Mouse (Mus musculus) c-Kit-positive CD71-positive TER-119-positive erythroid progenitor cells, embryonic 14.5 days (primary cell): ENCODE measurements at regions not wholly inside any gene's neighbourhood (a gene's known extent, or its start where the extent isn't known, plus 50 kb on each side); places are given as distances from the start of the nearest gene placed in this dataset.

Experiments used
- DNase-seq: peaks from one replicate; pipeline ENCODE4 v3.0.0-alpha.2; 2013; ENCODE audit warnings: low spot score

DNA sequence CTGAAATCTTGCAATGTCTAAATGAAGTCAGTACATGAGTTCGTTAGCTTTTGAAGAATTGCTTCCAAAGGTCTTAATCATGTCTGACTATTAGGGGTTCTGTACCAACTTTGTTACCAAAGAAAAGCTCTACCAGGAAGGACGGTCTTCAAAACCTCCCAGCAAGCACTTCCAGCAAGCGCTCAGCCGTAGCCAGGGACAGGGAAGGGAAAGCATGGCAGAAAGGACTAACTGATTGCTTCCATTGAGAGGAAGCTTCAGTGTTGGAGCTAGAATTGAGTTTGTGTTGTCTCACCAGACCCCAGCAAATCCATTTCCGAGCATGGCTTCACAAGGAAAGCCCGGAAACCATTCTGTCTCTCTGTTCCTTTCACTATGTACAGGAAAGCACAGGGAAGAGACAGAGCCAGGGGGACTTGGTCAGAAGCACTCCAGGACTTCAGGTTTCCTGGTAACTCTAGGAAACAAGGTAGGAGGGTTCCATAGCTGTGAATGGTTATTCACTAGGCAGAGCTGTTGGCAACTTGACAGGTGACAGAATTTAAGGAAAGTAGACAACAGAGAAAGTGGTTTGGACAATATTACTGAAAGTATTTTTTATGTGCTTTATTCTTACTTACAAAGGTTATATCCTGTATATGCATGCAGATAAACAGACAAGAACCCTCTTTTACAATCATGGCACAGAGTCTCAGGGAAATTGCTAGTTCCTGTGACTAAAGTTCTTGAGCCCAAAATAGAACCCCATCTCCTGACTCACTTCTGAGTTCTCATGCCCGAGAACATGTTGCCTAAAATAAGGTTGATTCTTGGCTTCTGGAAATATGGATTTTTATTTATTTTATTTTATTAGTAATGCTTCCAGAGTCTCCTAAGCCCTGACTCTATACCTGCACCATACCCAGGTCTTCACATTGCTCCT, 151.5 kb upstream of the Dnajc19 start:
- no peak for DNase-seq

DNA sequence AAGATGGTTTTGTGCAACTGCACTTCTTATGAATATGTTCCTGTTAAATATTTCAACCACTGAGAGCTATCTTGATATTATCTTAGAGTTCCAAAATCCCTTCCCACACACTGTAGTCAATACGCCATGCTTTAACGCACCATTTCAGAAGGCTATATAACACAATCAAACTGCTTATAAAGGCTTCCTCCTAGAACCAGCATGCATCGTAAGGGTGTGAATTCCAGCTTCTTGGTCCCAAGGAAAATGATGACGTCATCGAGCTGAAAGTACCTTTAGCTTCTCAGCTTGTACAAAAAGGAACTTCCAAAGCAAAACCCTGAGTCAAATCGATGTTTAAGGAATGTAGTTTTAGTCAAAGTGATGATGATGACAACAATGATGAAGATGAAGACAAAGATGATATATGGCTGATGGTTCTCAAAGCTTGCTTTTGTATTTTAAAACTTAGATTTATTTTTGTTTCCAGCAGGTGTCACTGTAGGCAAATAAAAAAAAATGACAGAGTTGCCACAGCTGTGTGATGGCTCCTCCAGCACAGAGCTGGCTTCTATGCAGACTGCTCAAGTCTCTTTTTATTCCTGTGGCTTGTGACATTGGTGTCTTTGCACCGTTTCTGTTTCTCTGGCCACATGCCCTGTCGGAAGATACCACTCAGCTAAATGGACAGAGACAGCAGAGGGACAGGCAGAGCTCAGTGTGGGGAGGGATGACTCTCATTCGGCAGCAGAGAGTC, 150.6 kb upstream of the Dnajc19 start:
- no peak for DNase-seq

DNA sequence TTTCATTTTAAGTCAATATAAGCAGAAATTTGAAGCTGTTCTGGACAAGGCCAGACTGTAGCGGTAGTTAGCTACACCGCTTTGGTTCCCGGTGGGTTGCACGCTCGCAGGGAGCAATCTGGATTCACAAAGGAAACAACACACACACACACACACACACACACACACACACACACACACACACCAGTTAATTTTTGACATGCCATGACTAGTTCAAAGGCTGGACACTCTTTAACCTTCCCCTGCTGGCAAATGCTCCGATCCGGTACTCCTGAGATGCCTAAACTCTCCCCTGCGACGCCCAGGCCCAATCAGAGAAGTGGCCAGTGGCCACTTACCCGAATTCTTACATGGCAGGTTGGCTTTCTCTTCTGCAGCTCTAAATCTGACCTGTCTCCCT, 141.2 kb upstream of the Dnajc19 start:
- no peak for DNase-seq

DNA sequence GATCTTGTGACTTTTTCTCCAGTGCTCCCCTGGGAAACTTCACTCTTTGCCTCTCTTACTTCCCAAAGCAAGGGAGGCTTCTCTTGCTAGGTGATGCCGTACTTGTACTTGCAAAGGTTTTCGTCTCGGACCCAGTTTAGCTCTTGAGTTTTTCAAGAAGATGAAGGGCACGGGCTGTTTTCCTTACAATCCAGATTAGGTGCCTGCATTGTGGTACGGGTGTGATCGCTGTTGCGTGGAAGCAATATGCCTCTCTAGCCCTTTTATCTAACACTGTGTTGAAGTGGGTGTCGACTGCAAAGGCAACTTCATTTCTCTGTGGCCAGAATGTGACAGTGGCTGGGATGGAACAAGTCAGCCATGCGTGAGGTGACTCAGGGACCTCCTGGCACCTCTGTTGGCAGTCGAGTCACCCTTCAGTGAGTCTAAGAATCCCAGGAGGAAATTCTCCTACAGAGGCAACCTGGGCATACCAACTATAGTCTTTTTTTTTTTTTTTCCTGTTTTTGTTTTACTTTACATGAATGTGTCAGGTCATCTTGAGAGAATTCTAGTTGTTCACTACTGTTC, 138.7 kb upstream of the Dnajc19 start:
- no peak for DNase-seq

DNA sequence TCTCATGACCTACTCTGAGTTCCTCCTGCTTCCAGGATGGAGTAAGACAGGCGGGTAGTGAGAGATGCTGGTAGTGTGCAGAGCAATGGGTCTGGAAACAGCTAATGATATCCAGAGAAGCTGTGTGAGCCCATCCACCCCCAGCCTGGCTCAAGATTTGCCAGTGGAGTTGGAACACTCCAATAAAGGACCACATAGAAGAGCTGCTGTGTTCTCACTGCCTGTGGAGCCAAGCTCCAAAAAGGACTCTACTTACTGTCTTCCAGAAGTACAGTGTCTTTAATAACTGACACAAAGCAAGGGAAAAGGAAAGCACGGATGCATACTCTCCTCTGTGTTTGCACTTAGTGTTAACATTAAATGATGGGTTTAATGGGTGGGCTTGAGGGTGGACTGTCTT, 138.0 kb upstream of the Dnajc19 start:
- no peak for DNase-seq

DNA sequence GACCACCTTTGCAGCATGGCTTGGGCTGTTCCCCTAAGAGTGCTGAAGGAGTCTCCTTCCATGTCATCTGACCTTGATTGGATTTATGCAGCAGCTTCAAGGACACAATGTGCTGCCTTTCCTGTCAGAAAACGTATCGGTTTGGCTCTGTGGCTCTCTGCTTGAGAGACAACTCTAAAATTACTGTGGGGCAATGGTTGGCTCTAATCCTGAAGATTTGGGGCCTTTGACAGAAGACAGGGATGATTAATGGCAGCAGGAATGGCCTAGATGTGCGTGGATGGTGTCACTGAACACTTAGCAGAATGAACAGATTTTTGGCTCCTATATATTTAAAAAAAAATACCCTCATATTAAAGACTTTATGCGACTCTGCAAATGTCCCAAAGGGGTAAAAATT, 136.8 kb upstream of the Dnajc19 start:
- no peak for DNase-seq

DNA sequence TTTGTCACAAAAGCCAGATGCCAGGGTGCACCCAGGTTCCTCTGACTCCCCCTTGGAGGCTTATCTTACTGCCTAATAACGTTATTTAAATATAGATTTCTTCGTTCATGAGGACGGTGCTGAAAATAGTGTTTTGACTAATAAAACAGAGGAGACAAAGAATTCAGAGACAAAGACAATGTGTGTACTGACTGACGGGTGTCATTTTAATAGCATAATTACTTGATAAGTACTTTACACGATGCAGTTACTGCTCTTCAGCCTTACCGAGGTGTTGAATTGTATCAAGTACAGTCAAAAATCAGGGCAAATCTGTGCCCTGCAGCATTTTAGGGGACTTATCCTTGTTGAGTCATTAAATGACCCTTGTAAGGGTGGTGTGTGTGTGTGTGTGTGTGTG, 133.1 kb upstream of the Dnajc19 start:
- DNase-seq: no peak

DNA sequence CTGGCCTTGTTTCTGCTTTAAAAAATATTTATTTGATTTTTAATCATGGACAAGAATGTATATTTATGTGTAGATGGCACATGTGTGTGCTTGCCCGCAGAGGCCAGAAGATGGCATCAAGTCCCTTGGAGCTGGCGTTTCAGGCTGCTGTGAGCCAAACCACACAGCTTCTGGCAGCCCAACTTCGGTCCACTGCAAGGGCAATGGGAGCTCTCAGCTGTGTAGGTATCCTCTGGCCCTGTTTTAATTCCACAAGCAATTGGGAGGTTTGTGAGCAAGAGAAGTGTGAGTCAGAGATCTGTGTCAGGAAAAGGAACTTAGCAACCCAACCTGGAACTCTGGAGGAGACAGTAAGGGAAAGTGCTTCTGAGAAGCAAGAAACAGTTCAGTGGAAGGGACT, 125.3 kb upstream of the Dnajc19 start:
- DNase-seq: no peak

DNA sequence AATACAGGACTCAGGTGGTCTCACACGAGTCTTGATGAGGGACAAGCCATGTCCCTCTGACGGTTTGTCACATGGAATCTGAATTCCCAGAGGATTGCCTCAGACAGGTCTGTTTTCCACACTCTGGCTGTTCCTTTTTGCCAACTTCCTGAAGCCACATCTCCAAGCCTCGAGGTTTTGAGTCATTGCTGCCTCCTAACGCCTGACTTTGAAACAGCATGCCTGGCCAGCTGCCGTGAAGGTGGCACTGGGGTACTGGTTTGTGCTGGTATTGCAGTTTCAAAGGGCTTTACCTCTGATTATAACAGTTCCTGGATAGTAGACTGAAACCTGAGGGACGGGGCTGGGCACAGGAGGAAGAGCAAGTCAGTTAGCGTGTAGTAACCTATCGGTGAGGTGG, 117.1 kb upstream of the Dnajc19 start:
- DNase-seq: no peak

DNA sequence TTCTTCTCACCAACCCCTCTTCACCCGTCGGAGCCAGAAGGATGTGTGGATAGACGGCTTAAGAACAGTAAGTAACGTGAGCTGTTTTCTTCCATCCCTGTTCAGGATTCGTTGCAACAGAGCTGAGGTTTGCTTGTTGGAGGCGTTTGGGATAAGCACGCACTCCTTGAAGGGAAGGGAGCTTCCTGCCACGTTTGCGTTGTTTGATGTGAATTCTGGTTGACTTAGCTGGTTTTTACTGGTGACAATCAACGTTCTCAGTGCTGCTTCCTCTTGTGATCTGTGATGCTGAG, 116.0 kb upstream of the Dnajc19 start:
- no peak for DNase-seq

DNA sequence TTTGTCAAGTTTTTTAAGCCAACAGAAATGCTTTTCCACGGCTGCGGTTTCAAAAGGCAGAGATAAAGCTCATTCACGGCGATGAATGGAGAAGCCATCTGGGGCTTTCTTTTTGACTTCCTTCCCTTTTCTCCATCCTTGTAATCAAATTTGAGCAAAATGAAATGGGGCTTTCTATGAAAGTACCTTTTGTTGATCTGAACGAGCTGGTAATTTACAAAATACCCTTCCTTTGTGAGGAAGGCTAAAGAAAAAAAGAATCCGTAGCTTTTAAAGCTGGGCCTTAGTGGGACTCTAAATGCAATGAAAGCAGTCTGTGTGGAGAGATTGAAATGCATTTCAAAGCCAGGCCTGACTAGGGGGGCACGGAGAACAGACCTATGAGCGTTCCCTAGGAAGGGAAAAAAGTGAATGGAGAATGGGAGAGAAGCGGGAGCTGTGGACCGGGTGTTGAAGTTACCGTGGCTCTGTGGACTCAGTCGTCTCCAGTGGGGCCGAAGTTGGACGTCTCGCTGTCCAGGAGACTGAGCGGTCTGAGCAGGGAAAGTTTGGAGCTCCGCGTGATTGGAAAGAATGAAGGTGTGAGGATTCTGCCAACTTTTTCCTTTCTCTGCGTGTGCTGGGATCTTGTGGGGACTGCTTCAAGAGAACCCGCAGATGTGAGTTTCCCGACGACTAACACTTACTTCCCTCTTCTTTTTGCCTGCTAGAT, 115.5 kb upstream of the Dnajc19 start:
- DNase-seq: no peak

DNA sequence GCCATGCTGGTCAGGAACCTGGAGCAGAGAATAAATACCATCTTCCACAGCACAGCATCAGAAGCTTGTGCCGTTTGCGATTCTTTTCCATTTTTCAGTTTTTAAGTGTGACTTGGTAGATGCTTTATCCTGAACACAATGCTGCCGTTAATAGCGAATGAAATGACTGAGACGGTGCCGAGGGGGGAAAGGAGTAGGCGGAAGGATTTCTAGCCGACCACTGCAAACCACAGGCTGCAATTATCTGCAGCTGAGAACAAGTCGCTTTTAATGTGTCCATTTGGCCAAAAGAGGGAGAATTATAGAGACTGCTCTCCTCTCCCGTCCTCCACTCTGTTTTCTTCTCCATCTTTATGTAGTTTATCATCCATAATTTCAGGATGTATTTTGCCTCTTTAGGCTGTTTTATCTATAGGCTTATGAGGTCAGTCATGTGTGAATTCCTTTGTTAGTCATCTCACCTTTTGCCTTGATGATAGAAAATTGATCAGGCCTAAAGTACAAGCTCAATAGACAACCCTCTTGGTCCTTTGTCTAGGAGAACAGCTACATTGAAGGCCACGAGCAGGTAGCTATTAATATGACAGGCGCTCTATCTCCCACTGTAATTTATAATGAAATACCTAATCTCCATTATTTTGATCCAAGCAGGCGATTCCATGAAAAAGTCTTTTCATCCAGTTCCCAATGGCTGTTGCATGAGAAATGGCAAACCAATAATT, 114.8 kb upstream of the Dnajc19 start:
- DNase-seq: no peak

DNA sequence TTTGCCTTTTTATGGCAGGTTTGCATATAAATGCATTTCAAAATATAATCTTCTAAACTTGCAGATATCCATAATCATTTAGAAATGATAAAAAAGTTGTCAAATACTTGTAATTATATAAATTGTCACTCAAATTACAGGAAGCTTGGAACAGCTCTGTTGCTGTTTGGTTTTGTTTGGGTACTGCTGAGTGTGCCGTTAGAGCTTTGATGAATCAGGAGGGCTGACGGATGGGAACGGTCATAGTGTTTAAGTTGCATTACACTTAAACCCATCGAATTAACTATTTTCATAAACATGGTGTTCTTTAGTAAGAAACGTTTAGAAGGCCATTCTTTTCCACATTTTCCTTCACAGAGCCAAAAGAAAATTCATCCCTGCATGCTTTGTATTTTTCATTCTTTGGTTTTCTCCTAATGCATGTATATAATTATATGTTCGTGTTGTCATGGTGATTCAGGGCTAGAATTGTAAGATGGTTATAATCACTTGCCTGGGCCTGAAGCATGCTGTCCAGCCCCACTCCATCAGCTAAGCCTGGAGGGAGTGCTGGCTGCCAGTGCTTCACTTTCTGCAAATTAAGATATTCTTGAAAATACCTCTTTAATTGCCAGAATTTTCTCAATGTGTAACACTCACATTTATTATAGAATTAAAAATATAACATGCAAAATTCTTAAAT, 92.4 kb upstream of the Dnajc19 start:
- DNase-seq: no peak

DNA sequence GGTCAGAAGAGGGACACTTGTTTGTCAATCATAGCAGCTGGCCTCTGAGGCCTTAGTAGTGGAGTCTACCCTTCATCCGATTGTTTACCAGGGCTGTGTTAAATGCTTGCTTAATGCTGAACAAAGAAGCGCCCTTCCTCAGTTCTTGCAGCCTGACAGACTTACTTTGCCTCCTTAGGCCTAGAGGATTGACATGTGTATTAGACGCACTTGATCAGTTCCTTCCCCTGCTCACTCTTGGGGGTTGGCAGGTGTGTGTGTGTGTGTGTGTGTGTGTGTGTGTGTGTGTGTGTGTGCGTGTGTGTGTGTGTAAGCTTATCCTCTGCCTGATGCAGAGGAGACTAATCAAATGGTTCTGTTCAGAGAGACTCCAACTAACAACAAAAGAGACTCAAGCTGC, 91.8 kb upstream of the Dnajc19 start:
- no peak for DNase-seq

DNA sequence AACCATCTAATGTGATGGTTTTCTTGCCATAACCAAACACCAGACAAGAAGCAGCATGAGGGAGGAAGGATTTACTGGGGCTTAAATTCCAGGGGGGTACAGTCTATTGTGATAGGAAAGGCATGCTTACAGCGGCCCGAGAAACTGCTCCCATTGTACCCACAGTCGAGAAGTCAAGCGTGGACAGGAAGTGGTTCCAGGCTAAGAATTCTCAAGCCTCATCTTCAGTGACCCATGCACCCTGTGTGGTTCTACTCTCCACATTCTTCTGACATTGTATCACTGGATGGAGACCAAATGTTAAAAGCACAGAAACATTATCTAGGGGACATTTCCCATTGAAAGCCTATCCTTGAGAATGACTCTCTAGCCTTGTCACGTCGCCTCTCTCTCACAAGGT, 90.8 kb upstream of the Dnajc19 start:
- DNase-seq: no peak

DNA sequence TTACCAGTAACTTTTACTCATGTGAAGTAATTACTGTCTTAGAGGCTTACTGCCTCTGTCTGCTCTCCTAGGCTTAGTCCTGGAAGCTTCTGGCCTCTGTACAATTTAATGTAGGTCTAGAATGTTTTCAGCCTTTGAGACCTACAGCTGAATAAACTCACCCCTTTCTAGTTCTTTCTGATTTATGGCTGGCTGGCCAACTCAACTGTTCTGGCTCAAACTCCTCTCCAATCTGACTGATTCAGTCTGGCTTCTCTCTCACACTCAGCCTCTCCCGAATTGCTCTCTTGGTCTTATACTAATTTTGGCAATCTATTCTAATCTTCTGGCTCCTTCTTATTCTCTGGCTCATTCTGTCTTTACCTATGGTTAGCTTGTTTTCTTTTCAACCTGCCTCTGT, 87.0 kb upstream of the Dnajc19 start:
- DNase-seq: no peak

DNA sequence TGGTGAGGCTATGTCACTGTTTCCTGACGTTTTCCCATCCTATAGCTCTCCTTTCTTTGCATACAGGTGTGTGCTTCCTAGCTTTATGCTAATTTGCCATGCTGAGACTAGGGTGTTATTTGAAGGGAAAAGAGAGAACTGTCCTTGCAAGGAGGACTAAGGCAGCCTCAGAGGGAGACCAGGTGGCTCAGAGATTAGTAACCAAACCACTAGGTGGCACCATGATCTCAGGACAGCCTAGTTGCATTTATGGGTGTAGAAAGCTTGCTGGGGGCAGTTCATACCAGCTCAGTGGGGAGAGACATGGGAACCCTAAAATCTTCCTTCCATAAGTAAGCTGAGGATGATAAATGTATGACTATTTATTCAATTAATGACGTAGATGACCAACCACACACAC, 68.9 kb upstream of the Dnajc19 start:
- DNase-seq: no peak

DNA sequence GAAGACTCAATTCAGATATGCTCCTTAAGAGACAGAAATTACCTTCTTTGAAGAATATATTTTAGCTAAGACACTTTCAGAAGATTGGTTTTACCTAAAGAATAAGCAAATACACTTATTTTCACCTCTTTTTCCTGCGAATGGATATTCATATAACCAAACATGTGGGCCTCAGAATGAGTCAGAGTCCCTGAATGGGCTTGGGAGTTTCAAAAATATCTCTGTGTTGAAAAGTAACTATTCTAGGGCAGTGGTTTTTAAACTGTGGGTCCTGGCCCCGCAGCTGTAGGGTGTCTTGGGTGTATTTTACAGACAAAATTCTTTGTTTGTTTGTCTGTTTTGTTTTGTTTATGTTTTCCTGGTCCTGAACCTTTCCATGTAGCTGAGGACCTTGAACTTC, 62.5 kb upstream of the Dnajc19 start:
- DNase-seq: no peak

DNA sequence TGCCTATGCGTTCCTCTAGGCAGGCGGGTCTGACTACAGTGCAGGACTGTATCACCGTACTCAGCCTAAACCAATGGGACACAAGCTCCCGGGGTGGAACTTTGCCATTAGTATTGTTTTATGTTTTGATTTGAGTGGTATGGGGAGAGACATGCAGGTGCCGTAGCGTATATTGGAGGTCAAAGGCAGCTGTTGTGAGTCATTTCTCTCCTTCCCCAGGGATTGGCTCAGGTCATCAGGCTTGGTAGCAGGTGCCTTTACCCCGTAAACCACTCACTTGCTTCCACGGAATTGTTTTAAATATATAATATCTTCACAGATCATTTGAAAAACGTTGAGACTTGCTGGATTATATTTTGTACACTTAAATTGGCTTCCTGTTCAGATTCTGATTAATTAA, 58.1 kb upstream of the Dnajc19 start:
- DNase-seq: no peak

DNA sequence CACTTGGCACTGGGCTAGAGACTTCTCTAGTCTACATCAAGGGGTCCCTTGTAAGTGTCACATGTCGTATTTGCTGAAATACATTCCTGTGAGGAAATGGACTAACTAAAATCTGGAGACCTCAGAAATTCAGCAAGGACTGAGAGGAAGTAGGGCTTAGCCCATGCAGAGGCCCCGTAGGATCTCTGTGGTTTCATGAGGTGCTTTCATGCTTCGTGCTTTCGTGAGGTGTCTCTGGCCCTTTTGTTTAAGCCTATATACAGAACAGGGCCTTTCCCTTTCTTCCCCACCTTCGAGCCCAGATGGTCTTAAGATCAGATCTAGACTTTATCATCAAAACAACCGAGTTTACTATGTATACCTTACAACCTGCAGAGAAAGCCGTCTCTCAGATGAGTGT, 56.9 kb upstream of the Dnajc19 start:
- DNase-seq: no peak

DNA sequence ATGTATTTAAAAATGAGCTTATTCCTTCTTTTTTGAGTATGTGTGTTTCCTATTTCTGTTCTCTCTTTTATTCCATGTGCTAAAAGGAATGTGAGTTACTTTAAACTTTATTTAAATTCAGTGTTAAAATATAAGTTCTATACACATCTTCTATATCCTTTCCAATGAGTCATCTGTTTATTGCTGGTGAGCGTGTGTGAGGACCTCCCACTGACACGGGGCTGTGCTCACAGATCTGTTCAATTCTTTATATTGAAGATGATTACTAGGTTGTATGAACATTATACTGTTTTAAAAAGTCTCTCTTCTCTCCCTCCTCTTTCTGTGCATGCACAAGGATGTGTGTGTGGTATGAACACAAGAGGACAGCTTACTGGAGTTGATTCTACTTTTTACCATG, 55.3 kb upstream of the Dnajc19 start:
- DNase-seq: no peak
